Mouse (Mus musculus): ENCODE results near the gene Cd2. TPM values are rescaled to one million over a fixed set of nuclear protein-coding genes. Genes with fewer than 3 reads are reported as not detected.

The Cd2 gene
- total RNA-seq, 2 experiments from 2014 or later: 0.29 TPM; not detected in 1

GRCm38 (mm10) chr3:101274041-101274770 lies 13.5 kb downstream of the Cd2 start:
- DNase-seq: no peak

GRCm38 (mm10) chr3:101272166-101272565 lies 15.6 kb downstream of the Cd2 start:
- no peak for DNase-seq

DNA sequence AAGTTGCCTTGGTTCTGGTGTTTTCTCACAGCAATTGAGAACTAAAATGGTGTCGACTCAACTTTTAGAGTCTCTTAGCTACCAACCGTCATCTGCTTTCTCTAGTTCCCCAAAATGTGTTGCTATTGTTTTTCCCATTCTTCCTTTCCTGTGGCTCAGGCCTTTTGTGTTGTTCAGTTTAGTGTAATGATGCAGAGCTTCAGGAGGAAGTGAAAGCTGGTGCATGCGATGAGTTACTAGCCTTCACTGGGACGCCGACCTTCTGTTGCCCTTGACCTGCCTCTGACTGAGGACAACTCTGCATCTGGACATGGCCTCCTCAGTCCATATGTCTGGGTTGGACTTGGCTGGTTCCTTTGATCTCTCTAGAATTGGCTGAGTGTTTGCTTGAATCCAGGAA lies 16.9 kb downstream of the Cd2 start:
- no peak for DNase-seq

DNA sequence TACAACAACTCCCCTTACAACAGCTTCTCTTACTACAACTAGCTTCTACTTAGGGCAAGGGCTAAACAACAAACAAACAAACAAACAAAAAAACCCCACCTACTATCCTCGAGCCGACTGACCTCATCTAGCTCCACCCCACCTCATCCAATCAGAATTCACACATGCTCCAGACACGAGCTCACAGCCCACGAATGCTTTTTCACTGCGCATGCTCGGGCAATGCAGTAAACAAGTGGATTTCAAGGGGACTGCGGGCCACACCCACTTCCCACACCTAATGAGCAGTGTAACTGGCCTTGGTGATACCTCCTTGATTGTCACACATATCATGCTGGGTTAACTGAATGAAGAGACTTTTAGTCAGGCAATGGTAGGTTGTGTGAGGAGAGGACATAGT lies 19.4 kb downstream of the Cd2 start:
- DNase-seq: no peak

GRCm38 (mm10) chr3:101265561-101266091 lies 22.1 kb downstream of the Cd2 start:
- DNase-seq: no peak

- no peak for DNase-seq
Observed at GRCm38 (mm10) chr3:101258976-101259375, 28.8 kb downstream of the Cd2 start.

DNA sequence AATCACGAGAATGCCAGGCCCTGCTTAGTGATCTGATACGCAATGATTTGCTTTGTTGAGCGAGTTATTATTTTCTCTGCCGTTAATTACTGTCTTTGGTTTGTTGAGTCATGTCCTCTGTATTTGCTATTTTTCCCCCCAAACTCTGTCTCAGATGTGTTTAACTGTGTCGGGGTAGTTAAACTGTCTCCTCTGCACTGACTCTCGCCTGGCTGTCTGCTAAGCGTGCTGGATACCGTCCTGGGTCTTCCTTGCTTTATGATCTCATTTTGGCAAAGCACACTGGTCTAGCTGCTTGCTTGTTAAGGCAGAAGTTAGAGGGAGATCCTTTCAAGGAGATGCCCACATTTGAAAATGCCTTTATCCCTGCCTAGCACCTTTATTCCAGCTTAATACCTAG lies 31.6 kb downstream of the Cd2 start:
- DNase-seq: no peak

- DNase-seq: no peak
Observed at GRCm38 (mm10) chr3:101252141-101252540, 35.6 kb downstream of the Cd2 start.

DNA sequence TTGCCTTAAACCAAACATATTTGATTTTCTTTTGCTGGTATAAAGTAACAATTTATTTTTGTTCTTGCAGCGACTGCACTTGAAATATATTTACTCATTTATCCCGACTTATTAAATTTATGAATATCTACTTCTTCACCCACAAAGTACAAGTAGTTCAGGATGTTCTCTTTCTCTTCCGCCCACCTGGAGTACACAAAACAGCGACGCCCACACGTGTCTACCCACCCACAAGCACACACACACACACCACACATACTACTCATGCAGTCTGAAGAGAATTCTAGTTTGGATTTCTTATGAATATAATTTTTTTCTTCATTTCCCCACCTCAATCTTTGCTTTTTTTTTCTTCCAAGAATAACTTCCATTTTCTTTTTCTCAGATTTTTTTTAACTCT lies 37.9 kb downstream of the Cd2 start:
- DNase-seq: no peak

GRCm38 (mm10) chr3:101245212-101245611 lies 42.5 kb downstream of the Cd2 start:
- DNase-seq: no peak

GRCm38 (mm10) chr3:101243002-101243401 lies 44.7 kb downstream of the Cd2 start:
- no peak for DNase-seq

GRCm38 (mm10) chr3:101241866-101242265 lies 45.9 kb downstream of the Cd2 start:
- no peak for DNase-seq

DNA sequence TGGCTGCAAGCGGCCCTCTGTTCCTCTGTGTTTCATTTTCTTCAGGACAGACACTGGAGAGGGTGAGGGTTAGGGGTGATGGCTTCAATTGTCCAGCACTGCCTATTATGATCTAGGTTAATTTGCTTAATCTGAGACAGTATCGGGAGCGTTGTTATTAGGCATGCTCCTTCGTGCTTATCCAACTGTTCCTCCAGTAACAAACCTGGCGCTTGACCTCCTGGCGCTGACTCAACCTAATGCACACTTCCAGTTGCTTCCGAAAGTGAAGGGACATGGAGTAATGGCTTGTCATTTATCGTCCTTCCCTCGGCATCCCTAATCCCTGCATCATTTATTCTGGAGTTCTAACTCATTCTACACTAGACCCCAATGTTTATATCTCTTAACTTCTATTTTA lies 46.9 kb downstream of the Cd2 start:
- DNase-seq: no peak

- DNase-seq: no peak
Observed at GRCm38 (mm10) chr3:101239236-101239635, 48.5 kb downstream of the Cd2 start.

- DNase-seq: no peak
Observed at GRCm38 (mm10) chr3:101238695-101239094, 49.0 kb downstream of the Cd2 start.

- DNase-seq: no peak
Observed at GRCm38 (mm10) chr3:101236995-101237808, 50.5 kb downstream of the Cd2 start.

GRCm38 (mm10) chr3:101236261-101236660 lies 51.5 kb downstream of the Cd2 start:
- DNase-seq: no peak

DNA sequence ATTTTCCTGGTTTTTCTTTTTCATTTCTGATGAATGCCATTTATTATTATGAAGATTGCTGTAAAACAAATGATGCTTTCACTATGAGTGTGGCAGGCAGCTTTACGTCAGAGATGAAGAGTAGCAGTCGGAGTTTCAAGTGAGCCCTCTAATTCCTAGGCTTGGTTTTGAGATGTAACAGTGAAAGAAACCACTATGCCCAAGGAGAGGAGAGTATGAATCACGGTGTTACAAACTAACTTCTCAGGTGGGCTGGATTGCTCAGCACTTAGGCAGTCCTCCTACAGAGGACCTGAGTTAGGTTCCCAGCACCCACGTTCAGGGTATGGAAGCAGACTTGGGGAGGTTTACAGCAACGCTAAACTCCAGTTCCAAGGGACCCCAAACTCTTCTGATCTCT lies 52.4 kb downstream of the Cd2 start:
- DNase-seq: no peak

GRCm38 (mm10) chr3:101233424-101233823 lies 54.3 kb downstream of the Cd2 start:
- DNase-seq: no peak

DNA sequence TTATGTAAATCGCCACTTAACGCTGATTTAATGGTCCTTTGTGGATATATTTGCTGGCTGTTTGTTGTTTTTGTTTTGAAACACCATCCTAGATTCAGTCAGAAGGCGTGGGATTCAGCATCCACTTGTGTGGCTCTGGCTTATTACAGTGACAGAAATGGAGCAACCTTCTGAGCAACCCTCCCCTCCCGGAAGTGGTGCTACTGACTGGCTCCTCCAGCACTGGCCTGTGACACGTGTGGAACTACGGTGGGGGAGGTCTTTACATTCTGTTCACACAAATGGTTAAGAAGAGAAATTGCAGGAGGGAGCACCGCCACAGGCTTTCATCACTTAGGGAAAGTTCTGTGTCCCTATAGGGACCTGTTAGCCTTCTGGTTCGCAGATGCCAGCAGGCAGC lies 55.2 kb downstream of the Cd2 start:
- no peak for DNase-seq

- DNase-seq: no peak
Observed at GRCm38 (mm10) chr3:101230201-101230600, 57.5 kb downstream of the Cd2 start.

GRCm38 (mm10) chr3:101229551-101229930 lies 58.2 kb downstream of the Cd2 start:
- DNase-seq: no peak

DNA sequence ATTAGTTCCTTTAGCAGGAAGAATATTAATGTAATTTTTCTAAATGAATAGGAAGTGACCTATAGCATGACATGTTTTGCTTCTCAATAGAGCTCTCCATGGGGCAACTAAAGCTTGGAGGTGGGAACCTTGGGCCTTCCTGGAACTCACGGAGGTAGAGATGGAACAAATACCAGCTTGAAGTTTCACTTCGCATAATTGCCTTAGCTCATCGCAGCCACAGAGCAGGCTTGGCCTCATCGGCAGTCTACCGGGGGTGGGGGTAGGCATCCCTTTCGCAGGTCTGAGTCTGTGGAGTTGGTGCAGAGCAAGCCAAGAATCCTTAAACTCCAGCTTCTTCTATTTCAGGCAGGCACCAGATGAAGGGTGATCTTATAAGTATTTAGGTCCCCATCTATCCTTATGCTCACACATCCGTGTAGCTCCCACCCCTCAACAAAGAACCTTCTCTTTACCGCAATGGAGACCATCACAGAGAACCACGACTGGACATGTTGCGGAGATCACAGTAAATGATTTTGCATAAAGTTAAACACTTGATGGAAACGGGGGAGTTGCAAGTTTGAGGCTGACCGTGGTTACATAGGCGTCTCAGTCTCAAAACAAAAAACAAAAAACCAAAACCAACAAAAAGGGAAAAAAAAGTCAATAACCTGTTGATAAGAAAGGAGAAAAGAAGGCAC lies 58.7 kb downstream of the Cd2 start:
- no peak for DNase-seq
